Mouse (Mus musculus) left cerebral cortex, postnatal 14 days (tissue): ENCODE data around the gene Gm20388. TPM values are rescaled to one million over a fixed set of nuclear protein-coding genes. Genes with fewer than 3 reads are reported as not detected.
"Not testable (repeated sequence)": the region's sequence is repeated elsewhere in the genome, so short reads cannot be mapped to it uniquely, and the experiment has no call there.

Experiments used
- DNase-seq, 2 experiments: peaks; one replicate each; pipeline ENCODE4 v3.0.0; 2021 to 2022; ENCODE audit warnings: low spot score in 2 of 2, mixed read lengths in 1 of 2
- intact Hi-C: fragments of 180-260 bp; cut with DNase I; formaldehyde crosslinking; loops from one replicate; pipeline ENCODE4 v1.15.1; 2025
- total RNA-seq, 2 experiments: library from RNA; stranded (reverse); gene quantifications; 2 replicates each; pipeline ENCODE4 v1.2.3; 2021

Gene Gm20388
- total RNA-seq, 2 experiments from 2014 or later: 2.8 to 7.3 TPM

DNA sequence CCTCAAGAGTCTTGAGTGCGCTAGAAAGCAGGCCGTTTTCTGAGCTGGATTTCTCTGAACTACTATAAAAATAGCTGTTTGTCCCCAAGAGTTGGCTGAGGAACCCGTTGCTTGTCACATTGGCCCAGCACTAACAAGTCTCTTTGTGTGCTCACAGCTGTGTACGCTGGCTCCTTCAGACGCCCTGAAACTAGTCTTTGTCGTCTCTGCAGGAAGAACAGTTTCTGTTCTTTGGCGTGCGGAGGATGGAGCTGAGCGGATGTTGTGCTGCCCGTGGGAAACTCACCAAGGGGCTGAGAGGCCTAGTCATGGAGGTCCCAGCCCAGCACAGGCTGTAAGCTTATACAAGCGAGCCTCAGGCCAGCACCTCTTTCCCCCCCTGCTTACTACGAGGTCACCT is 3173.0 kb downstream of the Gm20388 start:
- intact Hi-C loops: no loop called here
- peak; percentile 60 to 75 for DNase-seq

DNA sequence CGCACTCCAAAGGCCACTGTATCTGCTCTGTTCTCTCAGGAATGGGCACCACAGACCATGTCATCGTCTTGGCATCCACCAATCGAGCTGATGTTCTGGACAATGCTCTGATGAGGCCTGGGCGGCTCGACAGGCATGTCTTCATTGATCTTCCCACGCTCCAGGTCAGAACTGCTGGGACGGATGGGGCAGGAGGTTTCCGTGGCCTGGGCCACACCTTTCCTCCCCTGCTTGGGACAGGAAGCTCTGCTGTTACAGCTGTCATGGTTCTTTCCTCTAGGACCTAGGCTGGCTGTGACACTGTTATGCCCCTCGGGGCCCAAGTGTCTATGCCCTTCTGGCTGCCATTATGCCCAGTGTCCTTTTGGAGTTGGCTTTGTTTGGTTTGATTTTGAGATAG is 3176.6 kb downstream of the Gm20388 start:
- DNase-seq: no peak
- intact Hi-C loops: no loop called here

DNA sequence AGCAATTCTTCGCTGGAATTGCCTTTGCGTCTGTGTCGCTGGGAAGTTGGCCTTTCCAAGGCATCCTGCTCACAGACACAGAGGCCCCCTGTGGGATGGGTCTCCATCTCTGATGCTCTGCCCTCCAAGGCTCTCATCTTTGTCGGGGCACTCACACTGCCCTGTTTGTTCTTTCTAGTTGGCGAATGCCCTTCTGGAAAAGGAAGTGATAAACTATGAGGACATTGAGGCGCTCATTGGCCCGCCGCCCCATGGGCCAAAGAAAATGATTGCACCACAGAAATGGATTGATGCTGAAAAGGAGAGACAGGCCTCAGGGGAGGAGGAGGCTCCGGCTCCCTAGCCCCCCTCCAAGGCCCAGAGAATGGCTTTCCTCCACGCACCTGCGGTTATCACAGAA is 3186.6 kb downstream of the Gm20388 start:
- intact Hi-C loops: no loop called here

DNA sequence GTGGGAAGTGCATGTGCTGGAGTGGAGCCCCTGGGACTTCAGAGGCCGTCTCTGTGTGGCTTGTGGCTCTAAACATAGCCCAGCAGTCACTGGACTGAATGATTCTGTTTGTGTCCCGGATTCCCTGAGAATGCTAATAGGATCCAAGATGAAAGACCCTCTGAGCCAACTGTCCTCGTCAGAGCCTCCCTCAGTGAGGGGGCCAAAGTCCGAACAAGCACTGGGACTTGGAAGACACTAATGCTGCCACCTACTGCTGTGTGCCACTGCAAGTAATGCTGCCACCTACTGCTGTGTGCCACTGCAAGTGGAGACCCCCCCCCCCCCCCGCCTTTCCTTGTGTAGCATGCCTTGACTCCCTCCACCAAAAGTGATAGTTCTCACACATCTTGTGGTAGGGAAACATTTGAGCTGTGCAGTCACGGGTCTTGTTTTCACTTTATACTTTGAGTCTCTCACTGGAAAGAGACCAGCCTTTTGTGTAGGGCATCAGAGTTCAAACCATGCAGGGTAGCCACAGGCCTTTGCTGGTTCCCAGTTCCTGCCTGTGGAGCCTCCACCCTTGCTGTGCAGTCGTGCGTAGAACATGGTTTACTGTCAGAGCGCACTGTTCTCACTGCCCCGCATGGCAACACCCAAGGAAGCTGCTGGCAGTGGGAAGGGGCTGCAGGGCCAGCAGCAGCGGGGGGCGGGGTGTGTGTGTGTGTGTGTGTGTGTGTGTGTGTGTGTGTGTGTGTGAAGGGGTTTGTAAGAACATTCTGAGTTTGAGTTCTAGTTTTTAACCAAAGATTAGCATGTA is 3187.3 kb downstream of the Gm20388 start:
- intact Hi-C loops: no loop called here
- peak; percentile 60 to 68 for DNase-seq

More for the DNA sequence above, 3186.6 kb downstream of the Gm20388 start:
- peak; percentile 39 to 50 for DNase-seq

DNA sequence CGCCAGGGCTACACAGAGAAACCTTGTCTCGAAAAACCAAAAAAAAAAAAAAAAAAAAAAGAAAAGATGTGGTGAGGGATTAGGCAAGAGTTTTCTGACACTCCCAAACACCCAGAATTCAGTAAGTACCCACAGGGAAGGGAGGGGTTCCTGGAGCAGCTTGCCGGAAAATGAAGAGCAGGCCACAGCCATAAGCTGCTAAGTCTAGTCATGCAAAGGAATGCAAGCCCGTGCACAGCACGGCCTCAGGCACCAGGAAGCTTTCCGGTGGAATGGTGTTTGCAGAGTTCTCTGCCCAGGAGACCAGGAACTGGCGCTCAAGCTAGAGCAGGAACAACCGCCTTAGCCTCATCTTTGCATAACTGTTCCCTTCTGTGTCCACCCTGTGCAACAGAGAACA is 3189.6 kb downstream of the Gm20388 start:
- intact Hi-C loops: loop anchor here (5.0 kb wide), 1 partner anchor 193 kb away; no protein-coding TSS in a partner anchor
- DNase-seq: no peak

DNA sequence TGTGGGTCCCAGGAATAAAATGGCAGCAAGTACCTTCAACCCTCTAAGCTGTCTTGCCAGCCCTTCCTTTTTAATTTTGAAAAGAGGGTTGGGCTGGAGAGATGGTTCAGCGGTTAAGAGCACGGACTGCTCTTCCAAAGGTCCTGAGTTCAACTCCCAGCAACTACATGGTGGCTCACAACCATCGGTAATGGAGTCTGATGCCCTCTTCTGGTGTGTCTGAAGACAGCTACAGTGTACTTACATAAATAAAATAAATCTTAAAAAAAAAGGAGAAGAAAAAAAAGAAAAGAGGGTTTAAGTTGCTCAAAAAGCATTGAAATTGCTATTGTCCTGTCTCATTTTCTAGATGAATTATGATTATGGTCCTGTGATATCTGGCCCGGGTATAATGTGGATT is 3190.6 kb downstream of the Gm20388 start:
- DNase-seq: no peak
- intact Hi-C loops: loop anchor here (5.0 kb wide), 1 partner anchor 194 kb away; no protein-coding TSS in a partner anchor

DNA sequence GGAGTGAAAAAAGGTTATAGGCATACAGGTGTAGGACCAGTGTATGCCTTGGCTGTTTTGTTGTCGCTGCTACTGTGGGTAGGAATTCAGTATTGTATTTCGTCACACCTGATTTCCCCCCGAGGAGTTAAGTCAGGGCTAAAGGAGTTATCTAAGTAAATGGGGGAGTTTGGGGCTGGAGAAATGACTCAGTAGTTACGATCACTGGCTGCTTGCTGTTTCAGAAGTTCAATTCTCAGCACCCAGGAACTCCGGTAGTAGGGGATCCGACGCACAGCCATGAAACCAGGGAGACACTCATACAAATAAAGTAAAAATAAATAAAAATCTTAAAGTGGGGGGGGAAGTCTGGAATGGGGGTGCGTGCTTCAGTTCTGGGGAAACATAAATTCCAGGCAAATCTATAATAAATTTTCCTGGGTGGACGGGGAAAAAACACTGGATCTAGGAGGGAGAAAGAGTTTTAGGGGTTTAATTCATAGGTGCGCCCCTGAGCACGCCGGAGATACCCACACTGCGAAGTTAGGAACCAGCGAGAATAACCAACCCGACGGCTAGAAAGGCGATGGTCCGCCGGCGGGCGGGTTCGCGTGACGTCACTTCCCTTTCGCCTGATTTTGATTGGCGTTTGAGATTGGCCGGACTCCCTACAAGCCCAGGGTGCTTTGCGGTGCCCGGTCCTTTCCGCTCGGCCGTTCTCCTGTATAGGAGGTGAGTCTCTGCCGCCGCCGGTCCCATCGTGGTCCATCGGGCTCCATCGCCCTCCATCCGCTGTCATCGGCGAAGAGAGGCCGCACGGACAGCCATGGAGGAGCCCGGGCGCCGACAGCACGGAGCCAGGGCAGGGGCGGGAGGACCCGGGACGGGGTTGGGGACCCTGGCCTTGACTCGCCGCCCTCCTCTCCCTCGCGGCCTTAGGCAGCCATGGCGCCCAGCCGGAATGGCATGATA is 3191.4 kb downstream of the Gm20388 start, which contains the start of gene Rpl13:
Gene Rpl13 (plus strand): TSS at position 616 of the 951 bp plus-strand sequence.
- peak; percentile 97 to 99 for DNase-seq
- intact Hi-C loops: loop anchor here (5.0 kb wide), 1 partner anchor 195 kb away; no protein-coding TSS in a partner anchor

DNA sequence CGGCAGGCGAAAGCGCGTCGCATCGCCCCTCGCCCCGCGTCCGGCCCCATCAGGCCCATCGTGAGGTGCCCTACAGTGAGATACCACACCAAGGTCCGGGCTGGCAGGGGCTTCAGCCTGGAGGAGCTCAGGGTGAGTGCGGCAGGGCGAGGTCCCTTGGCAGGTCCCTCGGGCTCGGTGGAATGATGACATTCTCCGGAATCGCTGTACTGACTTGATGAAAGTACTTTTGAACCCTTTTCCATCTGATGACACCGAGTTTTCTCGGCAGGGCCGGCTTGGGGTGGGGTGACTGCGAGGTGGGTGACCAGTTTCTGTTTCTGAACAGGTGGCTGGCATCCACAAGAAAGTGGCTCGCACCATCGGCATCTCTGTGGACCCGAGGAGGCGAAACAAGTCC is 3192.2 kb downstream of the Gm20388 start:
- intact Hi-C loops: loop anchor here (5.0 kb wide), 1 partner anchor 196 kb away; no protein-coding TSS in a partner anchor

DNA sequence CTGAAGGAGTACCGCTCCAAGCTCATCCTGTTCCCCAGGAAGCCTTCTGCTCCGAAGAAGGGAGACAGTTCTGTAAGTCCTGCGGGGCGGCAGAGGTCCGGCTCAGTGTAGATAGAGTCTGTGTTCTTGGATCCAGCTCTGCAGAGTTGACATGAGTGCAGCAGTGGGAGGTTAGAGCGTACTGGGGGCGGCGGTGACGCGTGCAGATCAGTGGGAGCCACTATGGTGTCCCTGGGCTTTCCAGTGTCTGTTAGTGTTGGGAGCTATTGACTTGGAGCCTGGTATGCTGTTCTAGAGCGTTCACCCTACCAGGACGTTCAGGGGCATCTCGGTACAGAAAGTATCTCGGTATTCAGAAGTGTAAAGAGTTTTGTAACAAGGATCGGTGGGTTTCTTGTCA is 3192.6 kb downstream of the Gm20388 start:
- no peak for DNase-seq
- intact Hi-C loops: loop anchor here (5.0 kb wide), 1 partner anchor 196 kb away; no protein-coding TSS in a partner anchor

More for the DNA sequence above, 3192.2 kb downstream of the Gm20388 start:
- not testable (repeated sequence) for DNase-seq

DNA sequence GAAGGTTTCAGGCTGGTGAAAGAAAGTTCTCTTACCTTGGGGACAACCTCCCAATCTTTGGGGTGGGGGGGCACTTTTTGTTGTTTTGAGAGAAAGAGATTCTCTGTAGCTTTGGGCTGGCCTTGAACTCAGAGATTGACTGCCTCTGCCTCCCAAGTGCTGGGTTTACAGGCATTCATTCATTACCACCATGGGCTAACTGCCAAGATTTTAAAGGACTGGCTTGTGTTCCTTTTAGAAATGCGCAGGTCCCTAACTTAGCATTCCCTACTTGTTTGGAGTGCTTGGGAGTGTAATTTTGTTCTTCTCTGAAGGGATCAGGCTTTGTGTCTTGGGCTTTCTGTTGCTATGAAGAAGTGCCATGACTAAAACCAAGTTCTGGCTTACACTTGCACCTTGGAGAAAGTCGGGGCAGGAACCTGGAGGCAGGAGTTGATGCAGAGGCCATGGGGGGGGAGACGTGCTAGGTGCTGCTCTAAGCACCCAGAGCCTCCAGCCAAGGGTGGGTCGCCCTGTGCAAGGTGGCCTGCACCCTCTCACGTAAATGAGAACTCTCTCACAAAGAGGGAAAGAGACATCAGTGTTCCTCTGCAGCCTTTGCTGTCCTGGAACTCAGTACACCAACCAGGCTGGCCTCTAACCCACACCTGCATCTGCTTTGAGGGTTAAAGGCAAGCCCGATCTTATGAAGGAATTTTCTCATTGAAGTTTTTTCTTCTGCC is 3193.6 kb downstream of the Gm20388 start:
- intact Hi-C loops: loop anchor here (5.0 kb wide), 1 partner anchor 197 kb away; no protein-coding TSS in a partner anchor
- no peak for DNase-seq

DNA sequence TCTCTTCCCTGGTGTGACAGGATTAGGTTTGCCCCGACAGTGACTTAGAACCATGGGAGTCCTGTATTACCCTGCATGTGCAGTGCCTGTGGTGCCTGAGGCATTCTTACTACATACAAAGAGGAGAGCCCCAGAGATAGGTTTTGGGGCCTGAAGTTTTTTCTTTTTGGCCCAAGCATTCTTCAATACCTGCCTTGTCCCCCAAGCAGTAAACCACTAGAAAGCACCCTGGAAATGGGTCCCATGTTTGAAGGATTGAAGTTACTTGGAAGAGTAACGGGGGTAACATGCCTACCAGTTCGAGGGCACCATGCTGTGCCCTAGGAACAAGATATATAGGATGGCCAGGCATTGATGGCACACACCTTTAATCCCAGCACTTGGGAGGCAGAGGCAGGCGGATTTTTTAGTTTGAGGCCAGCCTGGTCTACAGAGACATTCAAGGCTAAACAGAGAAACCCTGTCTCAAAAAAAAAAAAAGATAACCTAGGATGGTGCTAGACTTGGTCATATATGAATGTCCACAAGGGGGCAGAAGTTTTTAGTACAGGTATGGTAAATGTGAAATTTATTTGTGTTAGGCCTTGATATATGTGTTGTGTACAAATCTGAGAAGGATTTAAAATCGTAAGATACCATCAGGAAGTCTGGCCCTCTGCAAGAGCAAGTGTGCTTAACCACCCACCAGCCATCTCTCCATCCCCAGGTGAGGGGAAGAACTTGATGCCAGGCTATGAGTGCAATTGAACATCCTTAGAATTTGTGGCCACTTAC is 3195.1 kb downstream of the Gm20388 start:
- peak in 1 of 2 experiments; percentile 64 for DNase-seq
- intact Hi-C loops: loop anchor here (2.0 kb wide), 1 partner anchor 97 kb away; no protein-coding TSS in a partner anchor

DNA sequence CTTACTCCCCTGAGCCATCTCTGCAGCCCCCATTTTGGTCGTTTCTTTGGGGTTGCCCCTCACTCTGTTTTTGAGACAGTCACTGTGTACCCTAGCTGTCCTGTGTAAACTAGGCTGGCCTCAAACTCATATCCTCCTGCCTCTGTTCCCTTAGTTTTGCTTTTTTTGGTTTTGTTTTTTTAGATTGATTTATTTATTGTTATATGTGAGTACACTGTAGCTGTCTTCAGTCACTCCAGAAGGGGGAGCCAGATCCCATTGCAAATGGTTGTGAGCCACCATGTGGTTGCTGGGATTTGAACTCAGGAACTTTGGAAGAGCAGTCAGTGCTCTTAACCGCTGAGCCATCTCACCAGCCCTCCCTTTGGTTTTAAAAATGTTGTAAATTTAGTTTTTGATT is 3195.9 kb downstream of the Gm20388 start:
- intact Hi-C loops: loop anchor here (2.0 kb wide), 1 partner anchor 96 kb away; no protein-coding TSS in a partner anchor
- no peak for DNase-seq

DNA sequence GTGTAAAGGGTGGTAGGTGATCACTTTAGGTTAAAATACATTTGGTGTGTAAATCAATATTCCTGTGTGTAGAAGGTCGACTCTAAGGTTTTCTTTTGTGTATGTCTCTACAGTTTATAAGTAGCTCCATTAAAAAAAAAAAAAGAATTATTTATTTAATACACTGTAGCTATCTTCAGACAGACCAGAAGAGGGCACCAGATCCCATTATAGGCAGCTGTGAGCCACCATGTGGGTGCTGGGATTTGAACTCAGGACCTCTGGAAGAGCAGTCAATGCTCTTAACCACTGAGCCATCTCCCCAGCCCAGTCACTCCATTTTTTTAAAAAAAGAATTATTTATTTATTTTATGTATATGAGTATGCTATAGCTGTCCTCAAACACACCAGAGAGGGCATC is 3197.4 kb downstream of the Gm20388 start:
- no peak for DNase-seq
- intact Hi-C loops: no loop called here

DNA sequence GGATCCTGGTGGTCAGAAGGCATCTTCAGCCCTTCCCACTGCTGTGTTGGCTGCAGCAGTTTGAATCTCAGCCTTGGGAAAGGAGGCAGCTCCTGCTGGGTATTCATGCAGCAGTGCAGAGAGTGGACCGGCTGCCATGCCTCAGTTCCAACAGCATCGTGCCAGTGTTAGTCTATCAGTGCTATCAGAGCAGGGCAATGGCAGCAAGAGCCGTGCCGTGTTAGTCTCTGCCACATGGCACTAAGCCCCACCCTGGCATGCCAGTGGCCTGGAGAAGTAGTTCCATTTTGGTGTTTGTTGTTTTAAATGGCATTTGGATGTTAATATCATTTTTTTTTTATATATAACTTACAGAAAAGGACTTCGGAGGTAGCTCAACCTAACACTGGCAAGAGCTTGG is 3198.3 kb downstream of the Gm20388 start:
- DNase-seq: no peak
- intact Hi-C loops: no loop called here

DNA sequence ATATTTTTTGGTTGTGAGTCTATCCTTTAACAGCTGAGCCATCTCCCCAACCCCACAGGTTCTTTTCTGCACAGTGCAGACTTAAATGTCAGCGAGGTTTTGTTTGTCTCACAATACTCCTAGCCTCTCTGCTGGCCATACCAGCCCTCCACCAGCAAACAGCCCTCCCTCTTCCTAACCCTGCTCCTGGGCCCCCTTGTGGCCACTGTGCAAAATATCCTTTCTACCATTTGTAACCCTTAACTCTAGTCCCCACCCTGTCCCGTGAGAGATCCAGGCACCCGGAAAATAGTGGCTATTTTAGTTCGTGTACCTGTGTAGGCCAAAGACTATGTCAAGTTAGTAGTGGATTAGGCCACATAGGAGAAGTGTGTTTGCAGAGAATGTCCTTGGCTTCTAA is 3200.0 kb downstream of the Gm20388 start:
- no peak for DNase-seq
- intact Hi-C loops: loop anchor here (10.0 kb wide), 1 partner anchor 184 kb away; no protein-coding TSS in a partner anchor

DNA sequence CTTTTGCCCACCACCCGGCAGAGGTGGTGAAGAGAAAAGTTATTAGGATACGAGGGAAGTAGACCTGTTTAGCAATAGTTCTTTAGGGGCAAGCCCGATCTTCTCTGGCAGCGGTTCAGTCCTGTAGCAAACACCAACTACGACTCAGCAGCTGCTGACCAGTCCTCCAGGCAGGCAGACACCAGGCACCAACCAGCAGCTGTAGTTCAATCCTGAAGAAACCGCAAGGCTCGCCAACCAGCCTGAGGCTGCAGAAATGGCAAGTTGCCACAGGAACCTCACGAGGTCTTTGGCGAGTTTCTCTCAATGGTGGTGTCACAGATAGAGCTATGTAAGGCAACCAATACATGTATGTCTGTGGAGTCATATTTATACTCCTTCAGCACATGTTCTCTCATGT is 3202.3 kb downstream of the Gm20388 start:
- intact Hi-C loops: loop anchor here (10.0 kb wide), 1 partner anchor 182 kb away; no protein-coding TSS in a partner anchor
- no peak for DNase-seq

DNA sequence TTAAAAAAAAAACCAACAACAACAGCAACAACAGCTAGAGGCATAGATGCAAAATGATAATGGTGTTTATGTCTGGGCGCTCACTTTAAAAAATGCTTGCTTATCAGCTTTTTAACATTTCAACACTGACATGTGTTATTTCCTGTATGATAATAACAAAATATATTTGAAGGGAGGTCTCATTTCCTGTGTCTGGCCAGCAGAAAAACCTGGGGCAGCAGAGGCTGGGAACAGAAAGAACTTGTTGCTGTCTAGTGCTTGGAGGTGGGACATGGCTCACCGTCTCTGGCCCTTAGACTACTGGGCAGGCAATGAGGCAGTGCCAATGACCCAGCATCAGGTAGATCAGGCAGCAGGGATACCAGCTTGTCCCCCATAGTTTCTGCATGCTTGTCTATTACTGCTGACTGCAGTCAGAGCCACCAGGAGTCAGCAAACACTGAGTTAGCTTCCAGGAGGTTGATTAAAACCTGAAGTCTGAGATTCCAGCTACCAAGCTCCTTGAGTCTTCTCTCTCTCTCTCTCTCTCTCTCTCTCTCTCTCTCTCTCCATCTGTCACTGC is 3203.3 kb downstream of the Gm20388 start:
- intact Hi-C loops: loop anchor here (10.0 kb wide), 1 partner anchor 181 kb away; no protein-coding TSS in a partner anchor
- DNase-seq: no peak

DNA sequence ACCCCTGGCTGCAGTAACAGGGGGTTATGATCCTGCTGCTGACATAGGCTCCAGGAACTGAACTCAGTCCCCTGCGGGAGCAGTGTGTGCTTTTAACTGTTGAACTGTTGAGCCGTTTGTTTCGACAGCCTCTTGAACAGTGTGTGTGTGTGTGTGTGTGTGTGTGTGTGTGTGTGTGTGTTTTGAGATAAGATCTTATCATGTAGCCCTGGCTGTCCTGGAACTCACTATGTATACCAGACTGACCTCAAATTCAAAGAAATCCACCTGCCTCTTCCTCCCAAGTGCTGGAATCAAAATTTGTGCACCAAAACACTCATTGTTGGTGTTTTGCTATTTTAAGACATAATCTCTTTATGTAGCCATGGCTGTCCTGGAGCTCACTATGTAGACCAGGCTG is 3204.0 kb downstream of the Gm20388 start:
- intact Hi-C loops: loop anchor here (5.0 to 10.0 kb wide), 2 partner anchors 38 to 180 kb away; no protein-coding TSS in a partner anchor
- no peak for DNase-seq
